Mouse (Mus musculus) spleen, adult 2 months (tissue): ENCODE results near the gene Sirpa. TPM values are rescaled to one million over a fixed set of nuclear protein-coding genes. Genes with fewer than 3 reads are reported as not detected.

Experiments used
- DNase-seq, 2 experiments: peaks; one replicate each; pipeline versions ENCODE4 v3.0.0 to v3.0.0-alpha.2; 2012 to 2021; ENCODE audit warnings: low spot score in 2 of 2, low read depth in 1 of 2
- H3K27ac ChIP-seq: fragments of 200-500 bp; 2 replicates; pipeline ENCODE4 v1.5.1; 2012; ENCODE audit warnings: low read length, inconsistent platforms; ENCODE audit not compliant: insufficient read depth
- H3K27me3 ChIP-seq: fragments of 200-500 bp; 2 replicates; pipeline ENCODE4 v1.6.1; 2012; ENCODE audit warnings: mild to moderate bottlenecking, moderate library complexity, low read length, inconsistent platforms; ENCODE audit not compliant: control insufficient read depth, insufficient read depth
- H3K36me3 ChIP-seq: fragments of 200-500 bp; 2 replicates; pipeline ENCODE4 v1.6.1; 2012; ENCODE audit warnings: mild to moderate bottlenecking, low read length, inconsistent platforms; ENCODE audit not compliant: control insufficient read depth, insufficient read depth
- H3K4me1 ChIP-seq: fragments of 200-500 bp; 2 replicates; pipeline ENCODE4 v1.6.1; 2011; ENCODE audit warnings: inconsistent platforms; ENCODE audit not compliant: control insufficient read depth, insufficient read depth, insufficient read length
- H3K4me3 ChIP-seq: fragments of 200-500 bp; 2 replicates; pipeline ENCODE4 v1.5.1; 2011; ENCODE audit warnings: mild to moderate bottlenecking, inconsistent platforms; ENCODE audit not compliant: insufficient read depth, insufficient read length; ENCODE audit errors: extremely low read depth
- CTCF ChIP-seq: fragments of 200-500 bp; IDR thresholded peaks from 2 replicates; pipeline ENCODE4 v1.5.1; 2011; ENCODE audit warnings: mild to moderate bottlenecking, inconsistent platforms; ENCODE audit not compliant: insufficient read depth, insufficient read length, insufficient replicate concordance; ENCODE audit errors: extremely low read depth
- POLR2A ChIP-seq: fragments of 200-500 bp; IDR thresholded peaks from 2 replicates; pipeline ENCODE4 v1.6.1; 2011; ENCODE audit warnings: low read depth, low read length, inconsistent platforms
- WGBS: fragments of 180-500 bp; shearing (Covaris S2); methylation state at CpG from one replicate; pipeline ENCODE4 v1.1.7; 2018; 5-methylcytosine and 5-hydroxymethylcytosine counted together
- polyA plus RNA-seq: library from polyadenylated mRNA; depleted of rRNA; stranded (reverse); fragments of >200 nt; gene quantifications from 2 replicates; pipeline ENCODE4 v1.2.3, GENCODE M21; 2012

Sirpa gene
- polyA plus RNA-seq, 1 experiment: 145 TPM

- TF ChIP-seq CTCF: no peak
- TF ChIP-seq POLR2A: no peak
- no peaks in the 10 kb centered on the region for H3K27me3 ChIP-seq
- H3K4me3 ChIP-seq: no peak overlapping the region
- no peaks in the 10 kb centered on the region for H3K4me1 ChIP-seq
- no peaks in the 10 kb centered on the region for H3K36me3 ChIP-seq
- WGBS: 90% methylated on average over 4 of the region's 4 CpGs
- DNase-seq: no peak
- no peak overlapping the region for H3K27ac ChIP-seq
These were observed 61.8 kb downstream of the Sirpa start for GRCm38 (mm10) chr2:129654233-129654950.

GRCm38 (mm10) chr2:129655033-129655432 lies 62.4 kb downstream of the Sirpa start:
- H3K27ac ChIP-seq: no peak overlapping the region
- no peaks in the 10 kb centered on the region for H3K36me3 ChIP-seq
- no peaks in the 10 kb centered on the region for H3K4me1 ChIP-seq
- H3K4me3 ChIP-seq: no peak overlapping the region
- no peak for TF ChIP-seq POLR2A
- no peak for TF ChIP-seq CTCF
- no peaks in the 10 kb centered on the region for H3K27me3 ChIP-seq
- WGBS: 94% methylated on average over 4 of the region's 4 CpGs
- no peak for DNase-seq

- TF ChIP-seq CTCF (no peak), POLR2A (no peak)
- Histone ChIP-seq H3K27me3 (no peaks in the 10 kb centered on the region), H3K36me3 (no peaks in the 10 kb centered on the region), H3K4me1 (no peaks in the 10 kb centered on the region), H3K27ac (no peak overlapping the region), H3K4me3 (no peak overlapping the region)
- DNase-seq: no peak
- WGBS: 94% methylated on average over 4 of the region's 4 CpGs
These were observed 66.2 kb downstream of the Sirpa start for GRCm38 (mm10) chr2:129658796-129659195.

GRCm38 (mm10) chr2:129660020-129660419 lies 67.4 kb downstream of the Sirpa start:
- H3K27ac ChIP-seq: no peak overlapping the region
- no peaks in the 10 kb centered on the region for H3K27me3 ChIP-seq
- no peak overlapping the region for H3K4me3 ChIP-seq
- WGBS: 65% methylated on average over 6 of the region's 6 CpGs
- no peaks in the 10 kb centered on the region for H3K4me1 ChIP-seq
- TF ChIP-seq POLR2A (no peak), CTCF (0 out of 2 replicates have a peak, but pooled peaks have one; percentile 1)
- H3K36me3 ChIP-seq: no peaks in the 10 kb centered on the region
- DNase-seq: no peak

- WGBS: 84% methylated on average over 4 of the region's 4 CpGs
These were observed 69.8 kb downstream of the Sirpa start for GRCm38 (mm10) chr2:129662484-129662883.

GRCm38 (mm10) chr2:129671911-129672310 lies 79.3 kb downstream of the Sirpa start:
- no peaks in the 10 kb centered on the region for H3K4me1 ChIP-seq
- H3K27me3 ChIP-seq: no peaks in the 10 kb centered on the region
- H3K36me3 ChIP-seq: no peaks in the 10 kb centered on the region
- no peak for TF ChIP-seq POLR2A
- TF ChIP-seq CTCF: no peak
- DNase-seq: no peak
- 78% methylated on average over 4 of the region's 4 CpGs for WGBS
- H3K27ac ChIP-seq: no peak overlapping the region
- no peak overlapping the region for H3K4me3 ChIP-seq

More at GRCm38 (mm10) chr2:129662484-129662883, 69.8 kb downstream of the Sirpa start:
- Histone ChIP-seq H3K27me3 (no peaks in the 10 kb centered on the region), H3K36me3 (no peaks in the 10 kb centered on the region), H3K4me3 (no peak overlapping the region), H3K4me1 (no peaks in the 10 kb centered on the region), H3K27ac (no peak overlapping the region)
- TF ChIP-seq POLR2A (no peak), CTCF (no peak)
- DNase-seq: no peak

- Histone ChIP-seq H3K36me3 (no peaks in the 10 kb centered on the region), H3K27ac (no peak overlapping the region), H3K4me1 (no peaks in the 10 kb centered on the region), H3K27me3 (no peaks in the 10 kb centered on the region), H3K4me3 (no peak overlapping the region)
- TF ChIP-seq CTCF: peak; percentile 100
- TF ChIP-seq POLR2A: no peak
- DNase-seq: peak; percentile 46 to 79
- WGBS: 36% methylated on average over 13 of the region's 13 CpGs
These were observed 82.5 kb downstream of the Sirpa start for GRCm38 (mm10) chr2:129674935-129675634.
